Mouse (Mus musculus) CH12.LX (cell line): Measurements from ENCODE around the gene Luc7l3.

Experiments
- E2F4 ChIP-seq: IDR thresholded peaks from 2 replicates; pipeline ENCODE4 v1.6.1; 2011; ENCODE audit warnings: low read depth, low read length, improper control_type of control experiment; ENCODE audit not compliant: insufficient replicate concordance
- TBP ChIP-seq: conservative IDR thresholded peaks from 2 replicates; pipeline ENCODE4 v1.6.1; 2011; ENCODE audit warnings: low read depth, low read length, improper control_type of control experiment
- ZKSCAN1 ChIP-seq: IDR thresholded peaks from 2 replicates; pipeline ENCODE4 v1.6.1; 2012; ENCODE audit warnings: low read depth, inconsistent platforms, low read length, improper control_type of control experiment, borderline replicate concordance

DNA sequence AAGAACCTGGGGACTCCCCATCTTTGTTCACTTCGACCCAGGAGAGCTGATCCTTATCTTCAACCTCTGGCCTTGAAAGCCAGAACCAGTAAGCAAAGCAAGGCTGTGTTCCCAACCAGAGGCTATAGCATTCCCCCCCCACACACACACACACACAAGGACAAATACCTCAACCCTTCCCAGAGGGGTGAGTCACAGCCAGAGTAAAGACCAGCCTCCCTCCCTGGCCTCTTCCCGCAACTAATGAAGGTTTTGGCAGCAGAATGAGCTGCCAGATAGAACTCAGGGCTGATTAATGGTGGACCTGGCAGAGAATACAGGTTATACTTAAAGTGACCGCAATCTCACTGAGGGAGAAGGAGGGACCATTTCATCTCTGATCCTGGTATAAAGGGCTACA lies 24.8 kb upstream of the Luc7l3 start:
- TF ChIP-seq E2F4 (no peak), TBP (no peak), ZKSCAN1 (no peak)
